8 mouse cellular contexts compared by ENCODE assay signal in genomic region chr3:50381160-50381860, GRCm38 (mm10).
A peak's percentile ranks its signal among the peaks of the same experiment; 100 is the strongest.
DNase-seq lines count a peak whose midpoint lies in the region; ATAC-seq and TF ChIP-seq lines count a peak whose summit lies in the region.

No protein-coding gene starts in this region.

- peak; percentile 74 for TF ChIP-seq CTCF in ES-Bruce4 (IDR thresholded peaks at IDR 0.05; ENCODE audit: low read depth, low read length)
- TF ChIP-seq CTCF in liver, postnatal 0 days (IDR thresholded peaks at IDR 0.05; ENCODE audit: low read depth), result peak; percentile 80

- no peaks in the 10 kb centered on the region for H3K9me3 ChIP-seq in ES-Bruce4 (replicated peaks; ENCODE audit: control insufficient read depth, insufficient read depth, low read length, poor library complexity, severe bottlenecking)
- H3K9me3 ChIP-seq in forebrain, embryonic 15.5 days, result no peaks in the 10 kb centered on the region
- no peaks in the 10 kb centered on the region for H3K9me3 ChIP-seq in liver, postnatal 0 days (ENCODE audit: low read length)
- no peaks in the 10 kb centered on the region for H3K9me3 ChIP-seq in neural tube, embryonic 15.5 days (replicated peaks)

- no peak overlapping the region for H3K4me3 ChIP-seq in ES-Bruce4 (ENCODE audit: low read depth, low read length)
- peak overlapping the region; percentile 39 for H3K4me3 ChIP-seq in forebrain, embryonic 15.5 days
- peak overlapping the region; percentile 21 for H3K4me3 ChIP-seq in liver, postnatal 0 days (ENCODE audit: low read depth, low read length)
- peak overlapping the region; percentile 34 for H3K4me3 ChIP-seq in neural tube, embryonic 15.5 days (replicated peaks)

- H3K36me3 ChIP-seq in ES-Bruce4 (ENCODE audit: control insufficient read depth, insufficient read depth, low read length, poor library complexity, severe bottlenecking), result no peaks in the 10 kb centered on the region
- no peaks in the 10 kb centered on the region for H3K36me3 ChIP-seq in forebrain, embryonic 15.5 days
- H3K36me3 ChIP-seq in liver, postnatal 0 days (replicated peaks; ENCODE audit: insufficient read depth, low read length), result no peaks in the 10 kb centered on the region
- H3K36me3 ChIP-seq in neural tube, embryonic 15.5 days, result no peaks in the 10 kb centered on the region

- H3K4me1 ChIP-seq in ES-Bruce4 (ENCODE audit: control insufficient read depth, insufficient read depth, low read length), result no peaks in the 10 kb centered on the region
- peaks cover 11% of the 10 kb centered on the region for H3K4me1 ChIP-seq in forebrain, embryonic 15.5 days
- no peaks in the 10 kb centered on the region for H3K4me1 ChIP-seq in liver, postnatal 0 days (ENCODE audit: insufficient read depth)
- peaks cover 16% of the 10 kb centered on the region for H3K4me1 ChIP-seq in neural tube, embryonic 15.5 days

- WGBS in forebrain, embryonic 15.5 days, result 18% methylated on average over 10 of the region's 10 CpGs
- WGBS in liver, postnatal 0 days (ENCODE audit: insufficient replicate concordance), result 15% methylated on average over 10 of the region's 10 CpGs
- 15% methylated on average over 10 of the region's 10 CpGs for WGBS in neural tube, embryonic 15.5 days

- no peaks in the 10 kb centered on the region for H3K27me3 ChIP-seq in ES-Bruce4 (ENCODE audit: control insufficient read depth, insufficient read depth, low read length, poor library complexity, severe bottlenecking)
- no peaks in the 10 kb centered on the region for H3K27me3 ChIP-seq in forebrain, embryonic 15.5 days
- no peaks in the 10 kb centered on the region for H3K27me3 ChIP-seq in liver, postnatal 0 days (ENCODE audit: insufficient read depth, low read length)
- no peaks in the 10 kb centered on the region for H3K27me3 ChIP-seq in neural tube, embryonic 15.5 days (replicated peaks)

- no peak overlapping the region for H3K9ac ChIP-seq in ES-Bruce4 (ENCODE audit: low read depth, poor library complexity, severe bottlenecking)
- H3K9ac ChIP-seq in forebrain, embryonic 15.5 days (replicated peaks), result peak overlapping the region; percentile 36
- H3K9ac ChIP-seq in liver, postnatal 0 days (replicated peaks), result no peak overlapping the region
- 0 out of 2 replicates have a peak overlapping the region, but pooled peaks have one; percentile 27 for H3K9ac ChIP-seq in neural tube, embryonic 15.5 days (replicated peaks)

- intact Hi-C loops in heart, postnatal 14 days (cut with DNase I), result loop anchor here (2.0 to 5.0 kb wide), 2 partner anchors 77 to 526 kb away; no protein-coding TSS in a partner anchor

- H3K27ac ChIP-seq in ES-Bruce4 (ENCODE audit: insufficient read depth, low read length), result no peak overlapping the region
- 0 out of 2 replicates have a peak overlapping the region, but pooled peaks have one; percentile 3 for H3K27ac ChIP-seq in forebrain, embryonic 15.5 days (replicated peaks)
- H3K27ac ChIP-seq in liver, postnatal 0 days (ENCODE audit: low read depth), result no peak overlapping the region
- no peak overlapping the region for H3K27ac ChIP-seq in neural tube, embryonic 15.5 days (replicated peaks)

- H3K4me2 ChIP-seq in forebrain, embryonic 15.5 days (replicated peaks), result peak overlapping the region; percentile 49
- peak overlapping the region; percentile 56 for H3K4me2 ChIP-seq in liver, postnatal 0 days (ENCODE audit: low read depth, low read length)
- H3K4me2 ChIP-seq in neural tube, embryonic 15.5 days, result peak overlapping the region; percentile 52

- peak; percentile 35 for DNase-seq in c-Kit-positive CD71-positive TER-119-negative erythroid progenitor cells, embryonic 14.5 days (ENCODE audit: low read depth)
- DNase-seq in heart, postnatal 14 days, result peak; percentile 80 to 86
- peak; percentile 90 for DNase-seq in layer of hippocampus, adult 11-12 months (ENCODE audit: low spot score)
- peak; percentile 76 for DNase-seq in liver, postnatal 0 days
- peak; percentile 51 to 63 for DNase-seq in thymus, adult 18-20 months

- TF ChIP-seq POLR2A in ES-Bruce4 (IDR thresholded peaks at IDR 0.05; ENCODE audit: insufficient read depth, low read length), result no peak

- no peak for TF ChIP-seq EP300 in ES-Bruce4 (IDR thresholded peaks at IDR 0.05; ENCODE audit: insufficient read depth, low read depth, low read length)
- TF ChIP-seq EP300 in liver, postnatal 0 days (IDR thresholded peaks at IDR 0.05; ENCODE audit: low read depth), result no peak

- ATAC-seq in forebrain, embryonic 15.5 days (replicated peaks), result peak; percentile 92
- ATAC-seq in liver, postnatal 0 days, result no peak
- peak; percentile 89 for ATAC-seq in neural tube, embryonic 15.5 days (ENCODE audit: low FRiP score)

Comparison
In these comparisons a context has a peak if more than half of its experiments do, and no peak if none do; other contexts are left out.
1. H3K9ac ChIP-seq: peak in forebrain, embryonic 15.5 days (single experiment) and neural tube, embryonic 15.5 days (single experiment); none in ES-Bruce4 (single experiment) and liver, postnatal 0 days (single experiment).
2. DNase-seq: peak in every context shown above with its lines; median percentile 90 in layer of hippocampus, adult 11-12 months; 83 in heart, postnatal 14 days; 76 in liver, postnatal 0 days; 57 in thymus, adult 18-20 months; 35 in c-Kit-positive CD71-positive TER-119-negative erythroid progenitor cells, embryonic 14.5 days.
3. Peak in every context shown above with its lines, with median percentiles within 50 percentile points of each other: H3K4me2 ChIP-seq.